Mouse (Mus musculus) G1E (cell line): ENCODE measurements around the gene Rhbg. TPM values are rescaled to one million over a fixed set of nuclear protein-coding genes. Genes with fewer than 3 reads are reported as not detected.

Source experiments
- ATAC-seq: 2 replicates; pipeline ENCODE4 v1.8.0; 2016; ENCODE audit warnings: mild to moderate bottlenecking; ENCODE audit not compliant: insufficient number of reproducible peaks, poor library complexity, low FRiP score, severe bottlenecking; ENCODE audit errors: extremely low read depth
- DNase-seq: peaks from one replicate; pipeline ENCODE4 v3.0.0; 2012; ENCODE audit warnings: low spot score
- H3K27me3 ChIP-seq: 2 replicates; pipeline ENCODE4 v1.6.1; 2012; ENCODE audit warnings: mild to moderate bottlenecking, low read length, inconsistent platforms; ENCODE audit not compliant: insufficient read depth
- H3K36me3 ChIP-seq: replicated peaks from 2 replicates; pipeline ENCODE3; 2012; ENCODE audit warnings: mild to moderate bottlenecking, inconsistent platforms
- H3K4me1 ChIP-seq: 2 replicates; pipeline ENCODE4 v1.6.1; 2012; ENCODE audit warnings: low read depth, low read length, inconsistent platforms, mixed read lengths; ENCODE audit not compliant: insufficient read depth
- H3K4me3 ChIP-seq: 2 replicates; pipeline ENCODE4 v1.5.1; 2012; ENCODE audit warnings: low read depth, mild to moderate bottlenecking, inconsistent platforms, low read length, moderate library complexity, mixed read lengths
- H3K9me3 ChIP-seq: replicated peaks from 2 replicates; pipeline ENCODE4 v1.6.1; 2012; ENCODE audit warnings: inconsistent platforms
- CTCF ChIP-seq: IDR thresholded peaks from 2 replicates; pipeline ENCODE4 v1.5.1; 2012; ENCODE audit warnings: low read depth, low read length, inconsistent platforms, mixed read lengths
- GATA1 ChIP-seq: IDR thresholded peaks from 2 replicates; pipeline ENCODE4 v1.6.1; 2012; ENCODE audit warnings: borderline replicate concordance, low read length, inconsistent platforms, mixed read lengths
- GATA2 ChIP-seq: IDR thresholded peaks from 2 replicates; pipeline ENCODE4 v1.6.1; 2012; ENCODE audit warnings: low read depth, low read length, inconsistent platforms, borderline replicate concordance
- POLR2AphosphoS5 ChIP-seq: IDR thresholded peaks from 2 replicates; pipeline ENCODE4 v1.6.1; 2012; ENCODE audit warnings: low read depth, low read length, inconsistent platforms; ENCODE audit not compliant: insufficient replicate concordance
- TAL1 ChIP-seq: conservative IDR thresholded peaks from 2 replicates; pipeline ENCODE4 v1.6.1; 2012; ENCODE audit warnings: low read depth, low read length, inconsistent platforms, mixed read lengths
- polyA plus RNA-seq: library from polyadenylated mRNA; stranded (reverse); fragments of >175 nt; gene quantifications from 2 replicates; pipeline ENCODE4 v1.2.3, GENCODE M21; 2012
- total RNA-seq, 2 experiments: library from RNA; stranded (forward) in 1 of 2; stranded (reverse) in 1 of 2; fragments of 200-1000 nt in 1 of 2; fragments of >200 nt in 1 of 2; fragmentation: Nextera tagmentation in 1 of 2; gene quantifications; 2 replicates each; pipeline ENCODE4 v1.2.3; 2014 to 2017

Gene Rhbg
- total and polyA plus RNA-seq, 3 experiments, result not detected

- no peak overlapping the region for H3K4me3 ChIP-seq
- DNase-seq (no peak), ATAC-seq (no peak)
- H3K27me3 ChIP-seq, result peaks cover 60% of the 10 kb centered on the region
- no peaks in the 10 kb centered on the region for H3K9me3 ChIP-seq
- H3K36me3 ChIP-seq, result no peaks in the 10 kb centered on the region
- H3K4me1 ChIP-seq, result no peaks in the 10 kb centered on the region
- TF ChIP-seq TAL1 (no peak), POLR2AphosphoS5 (no peak), CTCF (no peak), GATA1 (no peak), GATA2 (no peak)
These were observed 24.1 kb downstream of the Rhbg start for GRCm38 (mm10) chr3:88230262-88231047.

DNA sequence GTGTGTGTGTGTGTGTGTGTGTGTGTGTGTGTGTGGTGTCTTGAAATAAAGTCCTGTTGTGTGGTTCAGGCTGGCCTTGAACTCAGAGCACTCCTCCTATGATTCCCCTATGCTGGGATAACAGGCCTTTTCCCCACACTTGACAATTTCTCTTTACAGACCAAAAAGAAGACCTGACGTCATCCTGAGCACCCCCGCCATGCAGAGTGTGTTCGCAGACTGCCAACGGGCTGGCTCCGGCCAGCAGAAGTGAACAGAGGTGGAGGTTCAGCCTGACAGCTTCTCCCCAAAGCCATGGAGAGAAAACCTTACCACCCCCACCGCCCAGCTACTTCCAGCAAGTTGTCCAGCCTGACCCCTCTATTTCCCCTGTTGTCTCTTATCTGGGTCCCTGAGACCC lies 25.0 kb downstream of the Rhbg start:
- peaks cover 62% of the 10 kb centered on the region for H3K27me3 ChIP-seq
- DNase-seq (no peak), ATAC-seq (no peak)
- no peak overlapping the region for H3K4me3 ChIP-seq
- no peaks in the 10 kb centered on the region for H3K9me3 ChIP-seq
- TF ChIP-seq GATA2 (no peak), TAL1 (no peak), GATA1 (no peak), CTCF (no peak), POLR2AphosphoS5 (no peak)
- no peaks in the 10 kb centered on the region for H3K36me3 ChIP-seq
- H3K4me1 ChIP-seq, result no peaks in the 10 kb centered on the region

- DNase-seq (no peak), ATAC-seq (no peak)
- no peaks in the 10 kb centered on the region for H3K9me3 ChIP-seq
- H3K36me3 ChIP-seq, result no peaks in the 10 kb centered on the region
- peaks cover 60% of the 10 kb centered on the region for H3K27me3 ChIP-seq
- TF ChIP-seq TAL1 (no peak), CTCF (no peak), GATA2 (no peak), GATA1 (no peak), POLR2AphosphoS5 (no peak)
- no peaks in the 10 kb centered on the region for H3K4me1 ChIP-seq
- no peak overlapping the region for H3K4me3 ChIP-seq
These were observed 25.6 kb downstream of the Rhbg start for GRCm38 (mm10) chr3:88228906-88229305.

GRCm38 (mm10) chr3:88227976-88228375 lies 26.5 kb downstream of the Rhbg start:
- H3K36me3 ChIP-seq, result no peaks in the 10 kb centered on the region
- no peaks in the 10 kb centered on the region for H3K4me1 ChIP-seq
- H3K9me3 ChIP-seq, result no peaks in the 10 kb centered on the region
- DNase-seq (no peak), ATAC-seq (no peak)
- H3K4me3 ChIP-seq, result no peak overlapping the region
- TF ChIP-seq POLR2AphosphoS5 (no peak), TAL1 (no peak), CTCF (no peak)
- peaks cover 54% of the 10 kb centered on the region for H3K27me3 ChIP-seq

DNA sequence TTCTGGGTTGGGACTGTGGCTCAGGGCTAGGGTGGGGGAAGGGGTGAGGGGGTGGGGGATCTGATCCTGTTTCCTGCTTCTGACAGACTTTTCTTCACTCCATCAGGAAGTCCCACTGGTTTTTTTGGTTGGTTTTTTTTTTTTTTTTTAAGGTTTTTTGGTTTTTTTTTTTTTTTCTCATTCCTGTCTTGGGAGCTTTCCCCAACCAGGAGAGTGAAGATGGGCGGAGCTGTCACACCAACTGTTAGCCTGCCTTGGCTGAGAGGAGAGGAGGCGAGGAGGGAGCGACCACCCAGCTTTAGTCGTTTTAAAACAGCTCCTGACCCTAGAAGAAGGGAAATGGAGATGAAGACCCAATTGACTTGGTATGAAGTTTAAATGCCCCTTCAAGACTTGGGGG lies 27.2 kb downstream of the Rhbg start:
- H3K36me3 ChIP-seq, result no peaks in the 10 kb centered on the region
- no peaks in the 10 kb centered on the region for H3K9me3 ChIP-seq
- H3K4me1 ChIP-seq, result no peaks in the 10 kb centered on the region
- no peak overlapping the region for H3K4me3 ChIP-seq
- peaks cover 53% of the 10 kb centered on the region for H3K27me3 ChIP-seq
- DNase-seq (no peak), ATAC-seq (no peak)
- TF ChIP-seq TAL1 (no peak), POLR2AphosphoS5 (no peak), GATA1 (no peak), GATA2 (no peak), CTCF (no peak)

DNA sequence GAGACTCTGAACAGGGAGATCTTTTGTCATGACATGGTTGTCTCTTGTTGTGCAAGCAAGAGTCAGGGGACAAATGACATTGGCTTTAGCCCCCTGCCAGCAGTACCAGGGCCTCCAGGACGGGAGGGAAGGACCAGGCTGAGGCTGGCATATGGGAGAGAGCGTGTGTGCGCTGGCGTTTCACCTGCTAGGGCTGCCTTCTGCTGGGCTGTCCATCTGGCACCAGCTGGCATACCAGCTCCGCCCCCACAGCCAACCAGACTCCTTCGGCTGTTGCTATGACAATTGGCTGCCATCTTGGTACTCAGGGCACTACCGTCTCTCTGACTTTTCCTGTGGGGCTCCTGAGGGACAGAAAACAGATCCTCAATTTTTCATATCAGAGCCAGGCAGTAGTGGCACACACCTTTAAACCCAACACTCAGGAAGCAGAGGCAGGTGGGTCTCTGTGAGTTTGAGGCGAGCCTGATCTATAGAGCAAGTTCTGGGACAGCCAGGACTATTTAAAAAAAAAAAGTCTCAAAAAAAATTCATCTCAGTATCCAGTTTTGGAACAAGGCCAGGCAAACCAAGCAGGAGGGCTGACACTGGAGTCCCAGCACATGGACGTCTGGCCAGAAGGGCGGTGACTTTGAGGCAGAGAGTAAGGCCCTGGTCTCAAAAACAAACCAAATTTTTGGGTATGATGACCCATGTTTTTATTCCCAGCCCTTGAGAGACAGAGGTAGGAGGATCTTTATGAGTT lies 28.2 kb downstream of the Rhbg start:
- H3K27me3 ChIP-seq, result peaks cover 49% of the 10 kb centered on the region
- DNase-seq (no peak), ATAC-seq (no peak)
- no peaks in the 10 kb centered on the region for H3K4me1 ChIP-seq
- TF ChIP-seq GATA1 (no peak), CTCF (no peak), TAL1 (no peak), GATA2 (no peak), POLR2AphosphoS5 (no peak)
- H3K36me3 ChIP-seq, result no peaks in the 10 kb centered on the region
- H3K4me3 ChIP-seq, result no peak overlapping the region
- H3K9me3 ChIP-seq, result no peaks in the 10 kb centered on the region
